Mouse (Mus musculus) CH12.LX (cell line): ENCODE data around the gene Aif1l. TPM values are rescaled to one million over a fixed set of nuclear protein-coding genes. Genes with fewer than 3 reads are reported as not detected.

Source experiments
- DNase-seq: peaks from one replicate; pipeline ENCODE4 v3.0.0-alpha.2; 2013; ENCODE audit errors: extremely low read depth
- H3K27ac ChIP-seq: 2 replicates; pipeline ENCODE4 v1.5.1; 2012; ENCODE audit warnings: low read depth, mild to moderate bottlenecking, control low read depth, moderate library complexity; ENCODE audit not compliant: insufficient read depth
- H3K27me3 ChIP-seq: replicated peaks from 2 replicates; pipeline ENCODE3; 2012; ENCODE audit warnings: inconsistent platforms
- H3K36me3 ChIP-seq, 2 experiments: replicated peaks in 1 of 2; 2 replicates each; pipeline versions ENCODE3 to v1.6.1; 2012; ENCODE audit warnings: inconsistent platforms in 1 of 2, low read length in 1 of 2, mild to moderate bottlenecking in 1 of 2, mixed read lengths in 1 of 2, moderate library complexity in 1 of 2; ENCODE audit not compliant: control insufficient read depth in 1 of 2, insufficient read depth in 1 of 2
- H3K4me1 ChIP-seq, 2 experiments: 2 replicates each; pipeline ENCODE4 v1.6.1; 2012; ENCODE audit warnings: inconsistent platforms in 1 of 2, moderate library complexity in 1 of 2; ENCODE audit not compliant: insufficient read depth in 2 of 2, control insufficient read depth in 1 of 2
- H3K4me2 ChIP-seq: 2 replicates; pipeline ENCODE4 v1.6.1; 2012; ENCODE audit warnings: low read depth, mild to moderate bottlenecking, control low read depth; ENCODE audit not compliant: poor library complexity, insufficient read depth, severe bottlenecking
- H3K4me3 ChIP-seq, 3 experiments: fragments of 150-350 bp in 1 of 3; sonication (generic) in 1 of 3; replicated peaks in 1 of 3; 2 replicates each; pipeline versions ENCODE3 to v1.5.1; 2011 to 2012; ENCODE audit warnings: low read depth in 2 of 3, low read length in 2 of 3, mild to moderate bottlenecking in 2 of 3, moderate library complexity in 2 of 3, control low read depth in 1 of 3, improper control_type of control experiment in 1 of 3, inconsistent platforms in 1 of 3, mixed read lengths in 1 of 3; ENCODE audit not compliant: poor library complexity in 1 of 3
- H3K79me2 ChIP-seq: replicated peaks from 2 replicates; pipeline ENCODE4 v1.6.1; 2012; ENCODE audit warnings: mild to moderate bottlenecking, moderate library complexity; ENCODE audit not compliant: control insufficient read depth, poor library complexity, insufficient read depth, severe bottlenecking; ENCODE audit errors: extremely low read depth
- H3K9ac ChIP-seq: 2 replicates; pipeline ENCODE4 v1.6.1; 2012; ENCODE audit warnings: low read depth, mild to moderate bottlenecking, control low read depth, moderate library complexity; ENCODE audit not compliant: insufficient read depth
- H3K9me3 ChIP-seq: replicated peaks from 2 replicates; pipeline ENCODE3; 2012; ENCODE audit warnings: low read length, inconsistent platforms, mixed read lengths
- CTCF ChIP-seq, 2 experiments: IDR thresholded peaks in 1 of 2; conservative IDR thresholded peaks in 1 of 2; 2 replicates each; pipeline ENCODE4 v1.5.1; 2011 to 2012; ENCODE audit warnings: low read depth in 2 of 2, low read length in 2 of 2, improper control_type of control experiment in 1 of 2, inconsistent platforms in 1 of 2, mild to moderate bottlenecking in 1 of 2, moderate library complexity in 1 of 2
- E2F4 ChIP-seq: IDR thresholded peaks from 2 replicates; pipeline ENCODE4 v1.6.1; 2011; ENCODE audit warnings: low read depth, low read length, improper control_type of control experiment; ENCODE audit not compliant: insufficient replicate concordance
- ELF1 ChIP-seq: IDR thresholded peaks from 2 replicates; pipeline ENCODE4 v1.6.1; 2014; ENCODE audit warnings: low read depth, mild to moderate bottlenecking, inconsistent platforms, low read length, improper control_type of control experiment
- EP300 ChIP-seq: IDR thresholded peaks from 2 replicates; pipeline ENCODE4 v1.6.1; 2011; ENCODE audit warnings: low read length, improper control_type of control experiment
- ETS1 ChIP-seq: conservative IDR thresholded peaks from 2 replicates; pipeline ENCODE4 v1.6.1; 2012; ENCODE audit warnings: low read depth, mild to moderate bottlenecking, inconsistent platforms, low read length, improper control_type of control experiment, moderate library complexity
- GABPA ChIP-seq: IDR thresholded peaks from 2 replicates; pipeline ENCODE4 v1.6.1; 2012; ENCODE audit warnings: low read depth, low read length, improper control_type of control experiment, inconsistent platforms; ENCODE audit not compliant: insufficient replicate concordance
- HCFC1 ChIP-seq: IDR thresholded peaks from 2 replicates; pipeline ENCODE4 v1.6.1; 2012; ENCODE audit warnings: low read depth, mild to moderate bottlenecking, inconsistent platforms, low read length, improper control_type of control experiment
- IRF4 ChIP-seq: IDR thresholded peaks from 2 replicates; pipeline ENCODE4 v1.6.1; 2014; ENCODE audit warnings: low read depth, mild to moderate bottlenecking, inconsistent platforms, low read length, improper control_type of control experiment
- JUN ChIP-seq: IDR thresholded peaks from 2 replicates; pipeline ENCODE4 v1.6.1; 2011; ENCODE audit warnings: low read depth, mild to moderate bottlenecking, low read length, improper control_type of control experiment, moderate library complexity; ENCODE audit not compliant: insufficient read depth
- KAT2A ChIP-seq: IDR thresholded peaks from 2 replicates; pipeline ENCODE4 v1.6.1; 2012; ENCODE audit warnings: low read length, improper control_type of control experiment, inconsistent platforms; ENCODE audit not compliant: insufficient replicate concordance
- MAFK ChIP-seq: IDR thresholded peaks from 2 replicates; pipeline ENCODE4 v1.6.1; 2011; ENCODE audit warnings: low read length, improper control_type of control experiment; ENCODE audit not compliant: insufficient replicate concordance
- MAX ChIP-seq: IDR thresholded peaks from 2 replicates; pipeline ENCODE4 v1.6.1; 2011; ENCODE audit warnings: low read length, improper control_type of control experiment
- MAZ ChIP-seq: IDR thresholded peaks from 2 replicates; pipeline ENCODE4 v1.6.1; 2012; ENCODE audit warnings: low read depth, mild to moderate bottlenecking, inconsistent platforms, low read length, improper control_type of control experiment, moderate library complexity
- MEF2A ChIP-seq: IDR thresholded peaks from 2 replicates; pipeline ENCODE4 v1.6.1; 2014; ENCODE audit warnings: low read depth, mild to moderate bottlenecking, inconsistent platforms, low read length, improper control_type of control experiment, borderline replicate concordance
- MYC ChIP-seq: IDR thresholded peaks from 2 replicates; pipeline ENCODE4 v1.6.1; 2011; ENCODE audit warnings: low read depth, mild to moderate bottlenecking, improper control_type of control experiment, low read length
- PAX5 ChIP-seq: IDR thresholded peaks from 2 replicates; pipeline ENCODE4 v1.6.1; 2012; ENCODE audit warnings: low read length, inconsistent platforms, mixed read lengths
- POLR2AphosphoS2 ChIP-seq: IDR thresholded peaks from 2 replicates; pipeline ENCODE4 v1.6.1; 2011; ENCODE audit warnings: low read depth, low read length, improper control_type of control experiment
- RAD21 ChIP-seq: IDR thresholded peaks from 2 replicates; pipeline ENCODE4 v1.6.1; 2011; ENCODE audit warnings: low read depth, mild to moderate bottlenecking, low read length, improper control_type of control experiment, moderate library complexity
- RCOR1 ChIP-seq: conservative IDR thresholded peaks from 2 replicates; pipeline ENCODE4 v1.6.1; 2012; ENCODE audit warnings: low read depth, mild to moderate bottlenecking, inconsistent platforms, low read length, improper control_type of control experiment
- SIN3A ChIP-seq: IDR thresholded peaks from 2 replicates; pipeline ENCODE4 v1.6.1; 2012; ENCODE audit warnings: low read length, improper control_type of control experiment, inconsistent platforms
- SMC3 ChIP-seq: IDR thresholded peaks from 2 replicates; pipeline ENCODE4 v1.6.1; 2011; ENCODE audit warnings: low read depth, low read length, improper control_type of control experiment
- TBP ChIP-seq: conservative IDR thresholded peaks from 2 replicates; pipeline ENCODE4 v1.6.1; 2011; ENCODE audit warnings: low read depth, low read length, improper control_type of control experiment
- TCF12 ChIP-seq: IDR thresholded peaks from 2 replicates; pipeline ENCODE4 v1.6.1; 2014; ENCODE audit warnings: low read depth, mild to moderate bottlenecking, inconsistent platforms, low read length, improper control_type of control experiment
- USF1 ChIP-seq: IDR thresholded peaks from 2 replicates; pipeline ENCODE4 v1.6.1; 2014; ENCODE audit warnings: low read depth, mild to moderate bottlenecking, inconsistent platforms, low read length, improper control_type of control experiment
- USF2 ChIP-seq: conservative IDR thresholded peaks from 2 replicates; pipeline ENCODE4 v1.6.1; 2011; ENCODE audit warnings: low read depth, low read length, improper control_type of control experiment
- ZC3H11A ChIP-seq: IDR thresholded peaks from 2 replicates; pipeline ENCODE4 v1.6.1; 2012; ENCODE audit warnings: low read depth, mild to moderate bottlenecking, inconsistent platforms, low read length, improper control_type of control experiment
- ZKSCAN1 ChIP-seq: IDR thresholded peaks from 2 replicates; pipeline ENCODE4 v1.6.1; 2012; ENCODE audit warnings: low read depth, inconsistent platforms, low read length, improper control_type of control experiment, borderline replicate concordance
- dilution Hi-C: fragments of 300-500 bp; cut with MboI; formaldehyde crosslinking; loops from 2 replicates; pipeline ENCODE4 v1.14.3; 2020; ENCODE audit warnings: low sequenced_read_pairs; ENCODE audit not compliant: extremely low pct_unique_long_range_greater_than_20kb, extremely low pct_ligation_motif_present
- in situ Hi-C: fragments of 300-500 bp; cut with MboI; formaldehyde crosslinking; loops from 3 replicates; pipeline ENCODE4 v1.14.3; 2019; ENCODE audit warnings: low sequenced_read_pairs, low pct_ligation_motif_present, low pct_unique_long_range_greater_than_20kb, mixed read lengths
- polyA plus RNA-seq: library from polyadenylated mRNA; unstranded; fragments of >175 nt; gene quantifications from 2 replicates; pipeline ENCODE4 v1.2.1, GENCODE M21; 2012; ENCODE audit warnings: low read depth; ENCODE audit not compliant: insufficient read length
- total RNA-seq, 2 experiments: library from RNA; depleted of rRNA; stranded (reverse); fragments of 300-350 nt in 1 of 2; fragments of >200 nt in 1 of 2; gene quantifications; 2 replicates each; pipeline ENCODE4 v1.2.3; 2012 to 2014

Gene Aif1l
- total and polyA plus RNA-seq, 3 experiments: 0.11 to 0.81 TPM; not detected in 1

GRCm38 (mm10) chr2:31996060-31996459, 46.1 kb downstream of the Aif1l start:
- no peaks in the 10 kb centered on the region for H3K27me3 ChIP-seq
- in situ Hi-C loops (no loop called here), dilution Hi-C loops (no loop called here)
- no peak overlapping the region for H3K4me3 ChIP-seq
- no peaks in the 10 kb centered on the region for H3K9me3 ChIP-seq
- H3K9ac ChIP-seq: no peak overlapping the region
- H3K36me3 ChIP-seq: peaks cover 76 to 96% of the 10 kb centered on the region in 2 experiments
- H3K4me2 ChIP-seq: no peak overlapping the region
- H3K79me2 ChIP-seq: no peaks in the 10 kb centered on the region
- H3K27ac ChIP-seq: no peak overlapping the region
- no peaks in the 10 kb centered on the region for H3K4me1 ChIP-seq
- TF ChIP-seq ZKSCAN1: no peak
- no peak for TF ChIP-seq MAFK
- TF ChIP-seq MYC: no peak
- no peak for TF ChIP-seq MEF2A
- no peak for TF ChIP-seq RCOR1
- TF ChIP-seq HCFC1: no peak
- TF ChIP-seq SMC3: no peak
- no peak for TF ChIP-seq JUN
- no peak for TF ChIP-seq USF2
- TF ChIP-seq KAT2A: no peak
- no peak for TF ChIP-seq TBP
- no peak for TF ChIP-seq ZC3H11A
- TF ChIP-seq EP300: no peak
- TF ChIP-seq MAX: no peak
- no peak for TF ChIP-seq E2F4
- no peak for TF ChIP-seq ETS1
- no peak for TF ChIP-seq IRF4
- no peak for TF ChIP-seq SIN3A
- no peak for DNase-seq

DNA sequence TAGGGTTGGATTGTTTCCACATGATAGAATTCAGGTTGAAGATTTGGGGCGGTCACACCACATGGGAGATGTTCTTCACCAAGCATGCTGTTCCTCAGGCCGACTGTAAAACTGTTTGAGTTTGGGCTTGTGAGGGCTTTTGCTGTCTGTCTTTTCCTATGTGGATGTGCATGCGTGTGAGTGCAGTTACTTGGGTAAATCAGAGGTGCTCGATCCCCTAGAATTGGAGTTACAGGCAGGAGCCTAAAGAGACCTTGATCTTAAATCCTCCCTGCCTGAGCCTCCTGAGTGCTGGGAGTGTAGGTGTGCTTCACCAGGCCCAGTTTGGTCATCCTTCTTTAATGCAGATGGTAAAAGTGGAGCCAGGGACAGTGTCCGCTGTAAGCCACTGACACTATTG, 47.6 kb downstream of the Aif1l start:
- dilution Hi-C loops: no loop called here
- no peak overlapping the region for H3K27ac ChIP-seq

More for the DNA sequence above, 47.6 kb downstream of the Aif1l start:
- Histone ChIP-seq H3K4me2 (no peak overlapping the region), H3K36me3 (peaks cover 70 to 88% of the 10 kb centered on the region in 2 experiments), H3K9ac (no peak overlapping the region), H3K9me3 (no peaks in the 10 kb centered on the region), H3K4me3 (no peak overlapping the region), H3K4me1 (no peaks in the 10 kb centered on the region), H3K27me3 (no peaks in the 10 kb centered on the region), H3K79me2 (no peaks in the 10 kb centered on the region)
- TF ChIP-seq ELF1 (no peak), HCFC1 (no peak), POLR2AphosphoS2 (no peak), SMC3 (no peak), USF1 (no peak), TCF12 (no peak), E2F4 (no peak), PAX5 (no peak), EP300 (no peak), GABPA (no peak), MAZ (no peak), MAFK (no peak), RAD21 (no peak), CTCF (conservative IDR thresholded peaks at IDR 0.05 in 1 of 2, IDR thresholded peaks at IDR 0.05 in 1 of 2; ENCODE audit: low read depth in 2 of 2, low read length in 2 of 2) (no peak)
- no peak for DNase-seq
- in situ Hi-C loops: no loop called here
